In genomic region chr7:49920751-49921150, GRCm38 (mm10) we compare ENCODE assay signal across 22 mouse cellular contexts. TPM values are rescaled to one million over a fixed set of nuclear protein-coding genes. Genes with fewer than 3 reads are reported as not detected.
"Had no signal": no experiment of that assay in that cellular context is flagged by ENCODE, and none has a peak within 500 bp of the region (broad histone marks: within the 10 kb centered on the region; RNA-seq: fewer than 3 reads in every experiment).

No protein-coding gene starts in this region.

- H3K36me3 ChIP-seq: neural tube, embryonic 15.5 days; stomach, embryonic 15.5 days had no signal

- H3K9ac ChIP-seq: neural tube, embryonic 15.5 days; stomach, embryonic 15.5 days had no signal

- H3K4me1 ChIP-seq: stomach, embryonic 15.5 days had no signal

- H3K27ac ChIP-seq: neural tube, embryonic 15.5 days; stomach, embryonic 15.5 days; stomach, postnatal 0 days had no signal

- H3K4me3 ChIP-seq: neural tube, embryonic 15.5 days; stomach, embryonic 15.5 days had no signal

- DNase-seq: retina, postnatal 1 day; right cerebral cortex, adult 18-20 months; right cerebral cortex, postnatal 14 days; right cerebral cortex, postnatal 25 days; right cerebral cortex, postnatal 4 days; spleen, adult 18-20 months; thymus, adult 18-20 months; thymus, adult 2 months; thymus, postnatal 14 days; thymus, postnatal 25 days; thymus, postnatal 36 days; thymus, postnatal 4 days had no signal

- H3K4me2 ChIP-seq: neural tube, embryonic 15.5 days; stomach, embryonic 15.5 days had no signal

- H3K9me3 ChIP-seq: neural tube, embryonic 15.5 days; stomach, embryonic 15.5 days had no signal

RNA-seq across cellular contexts. Expression of gene Slc6a5, which starts 10.8 kb away (rescaled TPM):
- total RNA-seq: neutrophil, adult 5-6 weeks had no signal
- polyA plus RNA-seq: small intestine, adult 2 months; spleen, adult 2 months; stomach, embryonic 14.5 days; stomach, embryonic 16.5 days; stomach, postnatal 0 days; thymus, postnatal 0 days; urinary bladder, adult 2 months had no signal

RNA-seq across cellular contexts. Expression of gene Nell1, which starts 53.9 kb away (rescaled TPM):
- total RNA-seq: neutrophil, adult 5-6 weeks had no signal
- polyA plus RNA-seq: spleen, adult 2 months had no signal
